Comparison of ENCODE assay signal across 11 mouse cellular contexts in genomic region chr4:140616894-140617293, GRCm38 (mm10). TPM values are rescaled to one million over a fixed set of nuclear protein-coding genes. Genes with fewer than 3 reads are reported as not detected.
DNase-seq lines count a peak whose midpoint lies in the region; ATAC-seq and TF ChIP-seq lines count a peak whose summit lies in the region.
"Had no signal": no experiment of that assay in that cellular context is flagged by ENCODE, and none has a peak within 500 bp of the region (broad histone marks: within the 10 kb centered on the region; RNA-seq: fewer than 3 reads in every experiment).

No protein-coding gene starts in this region.

- H3K4me3 ChIP-seq in heart, embryonic 16.5 days (ENCODE audit: low read length): no peak overlapping the region
- H3K4me3 ChIP-seq in embryonic facial prominence, embryonic 10.5 days: no peak overlapping the region
- H3K4me3 ChIP-seq in intestine, postnatal 0 days (ENCODE audit: low read depth, low read length): no peak overlapping the region
- no peak overlapping the region for H3K4me3 ChIP-seq in liver, embryonic 13.5 days (replicated peaks)
- H3K4me3 ChIP-seq: limb, embryonic 12.5 days had no signal

- no peak for ATAC-seq in heart, embryonic 16.5 days (replicated peaks; ENCODE audit: extremely low read depth, insufficient read depth, low FRiP score)
- peak; percentile 44 for ATAC-seq in intestine, postnatal 0 days
- peak; percentile 11; the same call in 1 of the 2 replicates for ATAC-seq in liver, embryonic 13.5 days (ENCODE audit: low read depth)
- ATAC-seq: CD4-positive, CD25-positive, alpha-beta regulatory T cell, adult 4 months; inflammation-experienced regulatory T-cells, adult 6 months had no signal

- peaks cover 26% of the 10 kb centered on the region for H3K4me1 ChIP-seq in heart, embryonic 16.5 days (ENCODE audit: control insufficient read depth, insufficient read depth, low read length)
- peaks cover 56% of the 10 kb centered on the region for H3K4me1 ChIP-seq in embryonic facial prominence, embryonic 10.5 days
- no peaks in the 10 kb centered on the region for H3K4me1 ChIP-seq in intestine, postnatal 0 days (replicated peaks; ENCODE audit: control insufficient read depth, insufficient read depth, low read length)
- H3K4me1 ChIP-seq in liver, embryonic 13.5 days (replicated peaks): peaks cover 36% of the 10 kb centered on the region

- H3K9me3 ChIP-seq in heart, embryonic 16.5 days (replicated peaks; ENCODE audit: control insufficient read depth, low read length): no peaks in the 10 kb centered on the region
- no peaks in the 10 kb centered on the region for H3K9me3 ChIP-seq in embryonic facial prominence, embryonic 10.5 days
- H3K9me3 ChIP-seq in intestine, postnatal 0 days (ENCODE audit: control insufficient read depth): no peaks in the 10 kb centered on the region
- no peaks in the 10 kb centered on the region for H3K9me3 ChIP-seq in liver, embryonic 13.5 days (replicated peaks)
- H3K9me3 ChIP-seq: limb, embryonic 12.5 days had no signal

- peak overlapping the region; percentile 27 for H3K9ac ChIP-seq in heart, embryonic 16.5 days (ENCODE audit: low read length)
- no peak overlapping the region for H3K9ac ChIP-seq in intestine, postnatal 0 days (ENCODE audit: low read depth, low read length)
- H3K9ac ChIP-seq in liver, embryonic 13.5 days: no peak overlapping the region
- H3K9ac ChIP-seq: limb, embryonic 12.5 days had no signal

- no peaks in the 10 kb centered on the region for H3K36me3 ChIP-seq in heart, embryonic 16.5 days (ENCODE audit: control insufficient read depth, insufficient read depth)
- peaks cover 49% of the 10 kb centered on the region for H3K36me3 ChIP-seq in embryonic facial prominence, embryonic 10.5 days (replicated peaks)
- H3K36me3 ChIP-seq in intestine, postnatal 0 days (ENCODE audit: control insufficient read depth, insufficient read depth): no peaks in the 10 kb centered on the region
- H3K36me3 ChIP-seq in liver, embryonic 13.5 days: no peaks in the 10 kb centered on the region

- peak overlapping the region; percentile 71 for H3K27ac ChIP-seq in heart, embryonic 16.5 days (ENCODE audit: low read length)
- H3K27ac ChIP-seq in embryonic facial prominence, embryonic 10.5 days (replicated peaks): peak overlapping the region; percentile 75; the same call in 1 of the 2 replicates
- H3K27ac ChIP-seq in intestine, postnatal 0 days (ENCODE audit: low read depth, low read length): peak overlapping the region; percentile 11; the same call in 1 of the 2 replicates
- peak overlapping the region; percentile 9; the same call in 1 of the 2 replicates for H3K27ac ChIP-seq in liver, embryonic 13.5 days

- no peak overlapping the region for H3K4me2 ChIP-seq in heart, embryonic 16.5 days (ENCODE audit: low read depth, low read length)
- H3K4me2 ChIP-seq in intestine, postnatal 0 days (replicated peaks; ENCODE audit: low read depth): peak overlapping the region; percentile 39; the same call in 1 of the 2 replicates
- H3K4me2 ChIP-seq in liver, embryonic 13.5 days: no peak overlapping the region
- H3K4me2 ChIP-seq: limb, embryonic 12.5 days had no signal

- 82% methylated on average over 11 of the region's 11 CpGs for WGBS in heart, embryonic 16.5 days
- 92% methylated on average over 11 of the region's 11 CpGs for WGBS in embryonic facial prominence, embryonic 10.5 days
- 40% methylated on average over 11 of the region's 11 CpGs for WGBS in intestine, postnatal 0 days
- WGBS in liver, embryonic 13.5 days (ENCODE audit: insufficient replicate concordance): 77% methylated on average over 11 of the region's 11 CpGs

- H3K27me3 ChIP-seq in heart, embryonic 16.5 days (ENCODE audit: control insufficient read depth, insufficient read depth, low read length): no peaks in the 10 kb centered on the region
- no peaks in the 10 kb centered on the region for H3K27me3 ChIP-seq in embryonic facial prominence, embryonic 10.5 days (replicated peaks; ENCODE audit: low read depth, poor library complexity, severe bottlenecking)
- H3K27me3 ChIP-seq in intestine, postnatal 0 days (replicated peaks; ENCODE audit: control insufficient read depth, insufficient read depth, low read length): no peaks in the 10 kb centered on the region
- H3K27me3 ChIP-seq in liver, embryonic 13.5 days: no peaks in the 10 kb centered on the region
- H3K27me3 ChIP-seq: limb, embryonic 12.5 days had no signal

- no peak for DNase-seq in heart, postnatal 10 days
- no peak for DNase-seq in embryonic facial prominence, embryonic 10.5 days (ENCODE audit: low spot score)
- no peak for DNase-seq in liver, embryonic 13.5 days
- no peak for DNase-seq in layer of hippocampus, adult 9-10 months (ENCODE audit: low spot score)
- DNase-seq in urinary bladder, postnatal 25 days (ENCODE audit: low spot score): no peak
- no peak for DNase-seq in urinary bladder, postnatal 10 days (ENCODE audit: low spot score)

- intact Hi-C loops in heart, postnatal 10 days (cut with DNase I): loop anchor here (5.0 kb wide), 1 partner anchor 60 kb away; no protein-coding TSS in a partner anchor

- no peak for TF ChIP-seq CTCF in intestine, postnatal 0 days (IDR thresholded peaks at IDR 0.05; ENCODE audit: low read depth)

RNA-seq across cellular contexts. Expression of gene Arhgef10l, which starts 48.9 kb away (rescaled TPM):
- 18.6 TPM in 2 replicates for polyA plus RNA-seq in heart, embryonic 16.5 days (2015; fragmentation: Nextera tagmentation; extraction: Ambion mirVana)
- 10 to 100 TPM; 55.4 to 68.4 TPM for total RNA-seq in heart, postnatal 10 days (2021)
- 17.9 and 18.2 TPM in 2 replicates for polyA plus RNA-seq in embryonic facial prominence, embryonic 10.5 days (2016; fragmentation: Nextera tagmentation; extraction: Ambion mirVana)
- 3.9 and 5.4 TPM in 2 replicates for polyA plus RNA-seq in intestine, postnatal 0 days (2015; fragmentation: Nextera tagmentation; extraction: Ambion mirVana)
- polyA plus RNA-seq in liver, embryonic 13.5 days (2015; fragmentation: Nextera tagmentation; extraction: Ambion mirVana): 2.6 and 2.7 TPM in 2 replicates

Comparison
In these comparisons a context has a peak if more than half of its experiments do, and no peak if none do; other contexts are left out.
1. H3K27ac ChIP-seq: peak in every context shown above with its lines; median percentile 75 in embryonic facial prominence, embryonic 10.5 days; 71 in heart, embryonic 16.5 days; 11 in intestine, postnatal 0 days; 9 in liver, embryonic 13.5 days.